Mouse (Mus musculus) liver, adult 2 months (tissue): ENCODE measurements around the gene Spata13. TPM values are rescaled to one million over a fixed set of nuclear protein-coding genes. Genes with fewer than 3 reads are reported as not detected.

Experiments used
- DNase-seq: peaks from one replicate; pipeline ENCODE4 v3.0.0-alpha.2; 2011; ENCODE audit warnings: low read depth, low spot score; ENCODE audit errors: extremely low read depth
- H3K27ac ChIP-seq: fragments of 200-500 bp; replicated peaks from 2 replicates; pipeline ENCODE4 v1.5.1; 2012; ENCODE audit warnings: low read depth, mild to moderate bottlenecking, control low read depth, inconsistent platforms, low read length; ENCODE audit not compliant: insufficient read depth
- H3K27me3 ChIP-seq: fragments of 200-500 bp; 2 replicates; pipeline ENCODE4 v1.6.1; 2012; ENCODE audit warnings: mild to moderate bottlenecking, moderate library complexity, low read length, inconsistent platforms; ENCODE audit not compliant: control insufficient read depth, insufficient read depth
- H3K36me3 ChIP-seq: fragments of 200-500 bp; 2 replicates; pipeline ENCODE4 v1.6.1; 2012; ENCODE audit warnings: low read length, inconsistent platforms; ENCODE audit not compliant: control insufficient read depth, insufficient read depth
- H3K4me1 ChIP-seq: fragments of 200-500 bp; 2 replicates; pipeline ENCODE4 v1.6.1; 2011; ENCODE audit warnings: low read length; ENCODE audit not compliant: control insufficient read depth, insufficient read depth
- H3K4me3 ChIP-seq: fragments of 200-500 bp; 2 replicates; pipeline ENCODE4 v1.5.1; 2011; ENCODE audit warnings: low read depth, mild to moderate bottlenecking, control low read depth, low read length, moderate library complexity; ENCODE audit not compliant: insufficient read depth
- H3K79me2 ChIP-seq: fragments of 200-500 bp; 2 replicates; pipeline ENCODE4 v1.6.1; 2012; ENCODE audit warnings: inconsistent platforms, mild to moderate bottlenecking, low read length, moderate library complexity; ENCODE audit not compliant: control insufficient read depth, insufficient read depth
- H3K9ac ChIP-seq: fragments of 200-500 bp; 2 replicates; pipeline ENCODE4 v1.6.1; 2012; ENCODE audit warnings: low read depth, mild to moderate bottlenecking, control low read depth, inconsistent platforms, low read length
- CTCF ChIP-seq: fragments of 200-500 bp; IDR thresholded peaks from 2 replicates; pipeline ENCODE4 v1.5.1; 2011; ENCODE audit warnings: low read depth, low read length, control low read depth
- POLR2A ChIP-seq: fragments of 200-500 bp; IDR thresholded peaks from 2 replicates; pipeline ENCODE4 v1.6.1; 2011; ENCODE audit warnings: low read length, control low read depth; ENCODE audit not compliant: insufficient read depth; ENCODE audit errors: extremely low read depth
- WGBS: fragments of 180-500 bp; shearing (Covaris S2); methylation state at CpG from one replicate; pipeline ENCODE4 v1.1.7; 2018; 5-methylcytosine and 5-hydroxymethylcytosine counted together
- polyA plus RNA-seq: library from polyadenylated mRNA; depleted of rRNA; stranded (reverse); fragments of >200 nt; gene quantifications from 2 replicates; pipeline ENCODE4 v1.2.3, GENCODE M21; 2012
- total RNA-seq: library from RNA; depleted of rRNA; stranded (reverse); fragments of >200 nt; gene quantifications from 2 replicates; pipeline ENCODE4 v1.2.3, GENCODE M21; 2014

Gene Spata13
- total and polyA plus RNA-seq, 2 experiments = 11.9 to 20.6 TPM

DNA sequence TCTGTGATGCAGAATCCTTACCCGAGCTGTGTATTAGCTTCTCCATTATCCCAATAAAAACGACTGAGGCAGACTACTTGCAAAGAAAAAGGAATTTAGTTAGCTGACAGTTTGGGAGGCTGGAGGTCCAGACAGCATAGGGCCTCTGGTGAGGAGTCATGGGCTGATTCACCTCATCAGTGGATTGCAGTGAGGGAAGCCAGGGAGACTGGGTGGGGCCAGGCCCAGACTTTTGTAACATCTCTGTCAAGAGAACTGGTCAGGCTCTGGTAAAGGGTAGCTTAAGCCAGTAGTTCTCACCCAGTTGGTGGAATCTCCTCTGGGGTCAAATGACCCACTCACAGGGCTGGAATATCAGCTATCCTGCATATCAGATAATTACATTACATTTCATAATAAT, 24.1 kb downstream of the Spata13 start:
- Histone ChIP-seq H3K36me3 (no peaks in the 10 kb centered on the region), H3K4me3 (no peak overlapping the region), H3K27me3 (no peaks in the 10 kb centered on the region), H3K27ac (no peak overlapping the region), H3K79me2 (peaks cover 21% of the 10 kb centered on the region; the same call in 1 of the 2 replicates), H3K9ac (no peak overlapping the region), H3K4me1 (peaks cover 29% of the 10 kb centered on the region)
- TF ChIP-seq CTCF = no peak
- no peak for TF ChIP-seq POLR2A
- DNase-seq = no peak
- 61% methylated on average over 2 of the region's 2 CpGs for WGBS

DNA sequence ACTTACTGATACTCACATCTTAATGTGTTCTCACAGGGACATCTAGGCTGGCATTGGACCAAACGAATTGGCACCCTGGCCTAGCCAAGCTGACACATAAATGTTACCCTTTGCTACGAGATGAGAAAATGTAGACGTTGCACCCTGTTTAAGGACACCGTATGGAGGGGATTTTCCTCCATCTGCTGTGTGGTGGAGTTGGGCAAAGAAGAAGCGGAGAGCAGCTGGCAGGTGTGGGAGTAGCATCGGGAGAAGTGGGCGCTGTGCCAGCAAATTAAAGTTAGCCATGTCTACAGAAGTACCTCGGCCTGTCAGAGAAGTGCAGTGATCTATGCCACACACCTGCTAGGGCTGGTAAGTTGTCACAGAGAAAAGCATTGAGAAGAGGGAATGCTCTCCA, 25.7 kb downstream of the Spata13 start:
- no peak overlapping the region for H3K4me3 ChIP-seq
- TF ChIP-seq POLR2A (no peak), CTCF (no peak)
- no peaks in the 10 kb centered on the region for H3K27me3 ChIP-seq
- H3K36me3 ChIP-seq = no peaks in the 10 kb centered on the region
- DNase-seq = no peak
- H3K27ac ChIP-seq = no peak overlapping the region
- H3K4me1 ChIP-seq = peaks cover 29% of the 10 kb centered on the region
- WGBS = 76% methylated on average over 8 of the region's 8 CpGs
- H3K79me2 ChIP-seq = peaks cover 18% of the 10 kb centered on the region; the same call in 1 of the 2 replicates
- H3K9ac ChIP-seq = no peak overlapping the region

DNA sequence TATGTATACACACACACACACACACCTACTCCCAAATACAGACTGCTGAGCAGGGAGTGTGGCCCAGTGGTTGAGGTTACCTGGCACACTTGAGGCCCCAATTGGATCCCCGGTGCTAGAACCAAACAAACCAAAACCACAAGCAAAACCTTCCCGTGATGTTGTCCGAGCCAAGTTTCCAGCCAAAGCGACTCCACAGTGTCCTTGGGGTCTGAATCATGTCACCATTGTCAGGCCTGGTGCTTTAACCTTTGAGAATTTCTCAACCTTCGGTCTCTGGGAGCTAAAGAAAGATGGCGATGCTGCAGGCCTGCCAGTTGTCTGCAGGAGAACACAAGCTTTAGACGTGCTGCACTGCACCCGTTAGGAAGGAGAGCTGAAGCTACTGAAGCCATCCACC, 26.8 kb downstream of the Spata13 start:
- H3K36me3 ChIP-seq = no peaks in the 10 kb centered on the region; the same call in 1 of the 2 replicates
- peak; percentile 41 for DNase-seq
- no peak overlapping the region for H3K27ac ChIP-seq
- H3K4me3 ChIP-seq = no peak overlapping the region
- no peak for TF ChIP-seq POLR2A
- TF ChIP-seq CTCF = no peak
- peaks cover 24% of the 10 kb centered on the region for H3K4me1 ChIP-seq
- H3K27me3 ChIP-seq = no peaks in the 10 kb centered on the region
- H3K9ac ChIP-seq = no peak overlapping the region
- WGBS = 59% methylated on average over 8 of the region's 8 CpGs
- peaks cover 25% of the 10 kb centered on the region; the same call in 1 of the 2 replicates for H3K79me2 ChIP-seq

DNA sequence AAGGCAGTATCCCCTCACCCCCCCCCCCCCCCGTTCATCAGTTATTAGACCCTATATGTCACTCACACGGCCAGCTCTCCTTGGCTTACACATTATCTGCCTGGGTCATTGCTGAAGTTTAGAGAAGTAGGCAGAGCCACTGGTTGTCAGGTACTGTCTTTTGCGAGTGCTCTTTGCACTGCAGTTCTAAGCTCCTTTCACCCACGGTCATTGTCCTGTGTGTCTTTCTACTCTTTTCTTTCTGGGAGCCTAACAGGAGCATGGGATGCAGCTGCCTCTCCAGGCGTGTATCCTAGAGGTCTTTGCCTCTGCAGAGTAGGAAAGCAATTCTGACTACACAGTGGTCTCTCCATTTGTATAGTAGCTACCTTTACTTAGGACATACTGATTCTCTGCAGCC, 27.5 kb downstream of the Spata13 start:
- 78% methylated on average over 5 of the region's 5 CpGs for WGBS

DNA sequence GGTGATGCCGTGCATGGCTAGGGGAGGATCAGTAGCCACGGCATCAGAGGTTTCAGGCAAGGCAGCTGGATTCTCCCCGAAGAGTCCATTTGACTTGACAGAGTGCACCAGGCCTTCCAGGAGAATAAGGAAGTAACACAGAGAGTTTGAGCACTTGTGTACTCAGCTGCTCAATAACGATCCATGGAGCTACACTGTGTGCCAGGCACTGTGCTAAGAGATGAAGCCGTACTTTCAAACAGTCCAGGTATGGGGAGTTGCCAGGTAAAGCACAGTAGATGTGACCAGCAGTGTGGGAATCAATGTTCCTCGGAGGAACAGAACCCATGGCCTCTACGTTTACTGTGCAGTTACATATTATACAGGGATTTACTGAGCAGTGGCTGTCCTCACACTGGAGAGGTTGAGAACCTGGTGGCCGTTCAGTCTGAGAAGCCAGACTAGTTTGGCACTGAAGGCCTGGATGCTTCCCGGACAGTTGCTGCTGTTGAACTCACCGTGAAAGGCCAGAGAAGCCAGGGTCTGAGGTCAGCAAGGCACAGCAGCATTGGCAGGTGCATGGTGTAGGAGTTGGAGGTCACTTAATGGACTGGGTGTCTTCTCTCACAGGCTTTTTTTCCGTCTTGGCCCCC, 29.6 kb downstream of the Spata13 start:
- peak; percentile 90 for DNase-seq
- WGBS = 25% methylated on average over 11 of the region's 11 CpGs
- peaks cover 19% of the 10 kb centered on the region for H3K4me1 ChIP-seq

More for the DNA sequence above, 27.5 kb downstream of the Spata13 start:
- Histone ChIP-seq H3K4me3 (no peak overlapping the region), H3K27ac (no peak overlapping the region), H3K79me2 (peaks cover 27% of the 10 kb centered on the region; the same call in 1 of the 2 replicates), H3K4me1 (peaks cover 24% of the 10 kb centered on the region), H3K36me3 (no peaks in the 10 kb centered on the region; the same call in 1 of the 2 replicates), H3K27me3 (no peaks in the 10 kb centered on the region), H3K9ac (no peak overlapping the region)
- no peak for DNase-seq
- TF ChIP-seq POLR2A (no peak), CTCF (no peak)

DNA sequence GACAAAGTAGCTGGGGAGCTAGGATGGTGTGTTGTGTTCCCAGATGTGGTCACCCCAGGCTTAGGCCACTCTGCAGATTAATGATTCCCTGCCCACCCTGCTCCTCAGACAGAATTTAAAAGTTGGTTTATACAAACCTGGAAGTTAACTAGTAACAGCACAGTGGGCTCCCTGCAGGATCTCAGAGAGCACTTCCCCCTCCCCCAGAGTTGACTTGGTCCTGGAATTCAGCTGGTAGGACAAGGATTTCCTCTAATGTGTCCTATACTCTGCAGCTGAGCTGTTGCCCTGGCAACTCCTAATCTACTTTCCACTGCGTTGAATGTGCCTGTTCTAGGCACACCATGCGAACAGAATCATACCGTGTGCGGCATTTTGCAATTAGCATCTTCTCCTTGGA, 30.8 kb downstream of the Spata13 start:
- DNase-seq = no peak
- Histone ChIP-seq H3K4me3 (no peak overlapping the region), H3K36me3 (no peaks in the 10 kb centered on the region; the same call in 1 of the 2 replicates), H3K27me3 (no peaks in the 10 kb centered on the region), H3K27ac (no peak overlapping the region), H3K4me1 (peaks cover 19% of the 10 kb centered on the region), H3K79me2 (peaks cover 28% of the 10 kb centered on the region; the same call in 1 of the 2 replicates), H3K9ac (no peak overlapping the region)
- TF ChIP-seq POLR2A (no peak), CTCF (no peak)
- 75% methylated on average over 4 of the region's 4 CpGs for WGBS

More for the DNA sequence above, 29.6 kb downstream of the Spata13 start:
- H3K27me3 ChIP-seq = no peaks in the 10 kb centered on the region
- H3K79me2 ChIP-seq = peaks cover 24% of the 10 kb centered on the region; the same call in 1 of the 2 replicates
- no peaks in the 10 kb centered on the region; the same call in 1 of the 2 replicates for H3K36me3 ChIP-seq
- no peak for TF ChIP-seq POLR2A
- TF ChIP-seq CTCF = no peak
- H3K9ac ChIP-seq = 0 out of 2 replicates have a peak overlapping the region, but pooled peaks have one; percentile 3
- H3K4me3 ChIP-seq = no peak overlapping the region
- H3K27ac ChIP-seq = peak overlapping the region; percentile 3
